Mouse (Mus musculus) monocyte, adult 59 days (primary cell): ENCODE measurements around the gene Olfr1226. TPM values are rescaled to one million over a fixed set of nuclear protein-coding genes. Genes with fewer than 3 reads are reported as not detected.

ENCODE experiments used
- total RNA-seq, 2 experiments: library from RNA; stranded (reverse); gene quantifications; one replicate each; pipeline ENCODE4 v1.2.4; 2023

Olfr1226 gene
- total RNA-seq = not detected

DNA sequence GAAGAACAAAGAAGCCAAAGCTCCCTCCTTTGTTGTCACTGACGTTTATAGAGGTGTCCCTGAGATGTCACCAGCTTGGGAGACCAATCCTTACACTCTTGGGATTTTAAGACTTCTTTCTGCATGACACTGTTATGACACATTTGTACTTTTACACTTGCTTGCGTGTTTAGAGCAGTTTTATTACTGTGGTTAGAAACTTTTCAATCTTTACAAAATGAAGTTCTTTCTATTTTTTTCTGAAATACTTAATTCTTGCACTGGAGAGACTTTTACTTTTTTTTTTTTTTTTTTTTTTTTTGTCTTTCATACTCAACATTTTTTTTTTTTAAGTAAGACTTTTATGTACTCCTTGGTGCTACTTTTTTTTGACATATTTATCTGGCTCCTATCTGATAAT, at the start of gene Olfr1226:
Olfr1226 (minus strand) TSS at position 101 of the 400 bp plus-strand sequence.

DNA sequence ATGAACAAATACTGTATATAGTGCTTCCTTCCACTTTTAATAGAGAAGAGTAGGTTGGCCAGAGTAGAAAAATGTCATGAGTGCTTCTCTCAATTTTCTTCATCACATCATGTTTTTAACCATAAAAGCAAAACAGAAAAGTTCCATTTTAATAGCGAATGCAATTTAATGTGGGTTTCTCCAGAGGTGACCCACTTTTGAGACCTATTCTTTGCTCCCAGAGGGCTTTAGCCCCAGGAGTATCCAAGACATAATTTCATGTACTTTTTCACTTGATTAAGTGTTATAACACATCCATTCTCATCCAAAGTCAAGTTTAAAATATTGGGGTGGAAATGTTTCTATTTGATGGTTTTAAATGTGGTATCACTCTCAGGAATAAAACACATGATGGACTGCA, 25.3 kb downstream of the Olfr1226 start, which contains the start of gene Olfr1225:
Olfr1225 (minus strand) TSS at position 101 of the 400 bp plus-strand sequence.

DNA sequence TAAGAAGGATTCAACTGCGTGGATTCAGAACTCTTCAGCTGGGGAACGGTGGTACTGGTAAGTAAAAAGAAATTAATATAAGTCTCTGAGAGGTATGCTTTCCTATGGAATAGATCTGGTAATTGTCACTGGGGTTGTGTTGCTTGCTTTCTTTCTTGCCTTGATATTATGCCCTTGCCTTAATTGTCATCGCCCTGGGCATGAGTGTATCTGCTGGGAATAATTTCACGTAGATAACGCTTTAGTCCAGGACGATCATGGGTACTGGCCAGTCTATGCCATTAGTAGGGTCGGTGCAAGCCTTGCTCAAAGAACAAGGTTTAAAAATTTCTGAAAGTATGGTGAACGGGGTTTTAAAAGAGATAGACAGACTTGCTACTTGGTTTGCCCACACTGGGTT, 35.9 kb downstream of the Olfr1226 start, which contains the start of gene Olfr1224-ps1:
Olfr1224-ps1 (minus strand) TSS at position 101 of the 400 bp plus-strand sequence.

DNA sequence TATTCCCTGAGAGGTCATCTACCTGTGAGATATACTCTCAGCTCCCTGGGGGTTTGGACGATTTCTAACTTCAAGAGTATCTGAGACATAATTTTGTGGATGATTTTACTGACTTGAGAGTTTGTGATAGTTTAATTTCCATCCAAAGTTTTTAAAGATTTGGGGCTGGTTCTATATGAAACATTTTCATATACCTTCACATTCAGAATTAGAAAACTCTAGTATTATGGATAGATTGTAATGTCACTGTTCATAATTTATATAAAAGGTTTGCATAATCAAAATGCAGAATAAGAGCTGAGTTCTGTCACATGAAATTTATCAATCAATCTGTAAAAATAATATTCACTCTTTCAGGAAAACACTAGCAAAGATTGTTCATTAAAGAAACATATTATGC, 48.4 kb downstream of the Olfr1226 start, which contains the start of gene Olfr1223:
Olfr1223 (minus strand) TSS at position 101 of the 400 bp plus-strand sequence.

Other genes with a start within 250 kb of the Olfr1226 start
- not detected for gene Olfr1212, start 246.1 kb downstream of the Olfr1226 start, total RNA-seq
- gene Gm13762, start 219.8 kb downstream of the Olfr1226 start, total RNA-seq = not detected
- not detected for gene Olfr1214, start 207.4 kb downstream of the Olfr1226 start, total RNA-seq
- not detected for gene Olfr1215, start 193.1 kb downstream of the Olfr1226 start, total RNA-seq
- gene Olfr1216, start 181.7 kb downstream of the Olfr1226 start, total RNA-seq = not detected
- not detected for gene Olfr1217, start 168.0 kb downstream of the Olfr1226 start, total RNA-seq
- not detected for gene Olfr1218, start 138.9 kb downstream of the Olfr1226 start, total RNA-seq
- not detected for gene Olfr1219, start 116.5 kb downstream of the Olfr1226 start, total RNA-seq
- gene Olfr1220, start 93.2 kb downstream of the Olfr1226 start, total RNA-seq = not detected
- gene Olfr1221, start 82.8 kb downstream of the Olfr1226 start, total RNA-seq = not detected
- gene Olfr1222, start 67.0 kb downstream of the Olfr1226 start, total RNA-seq = not detected
- not detected for gene Olfr1223, start 48.5 kb downstream of the Olfr1226 start, total RNA-seq
- gene Olfr1224-ps1, start 36.0 kb downstream of the Olfr1226 start, total RNA-seq = not detected
- not detected for gene Olfr1225, start 25.4 kb downstream of the Olfr1226 start, total RNA-seq
- not detected for gene Olfr1228, start 54.0 kb upstream of the Olfr1226 start, total RNA-seq
- gene Olfr1229, start 88.0 kb upstream of the Olfr1226 start, total RNA-seq = not detected
- gene Olfr1230, start 97.2 kb upstream of the Olfr1226 start, total RNA-seq = not detected
- not detected for gene Olfr1231, start 107.0 kb upstream of the Olfr1226 start, total RNA-seq
- gene Olfr1232, start 129.6 kb upstream of the Olfr1226 start, total RNA-seq = not detected
- not detected for gene Olfr1233, start 142.3 kb upstream of the Olfr1226 start, total RNA-seq
- gene Olfr1234, start 164.8 kb upstream of the Olfr1226 start, total RNA-seq = not detected
- not detected for gene Olfr1238, start 209.6 kb upstream of the Olfr1226 start, total RNA-seq
- not detected for gene Olfr1239, start 220.4 kb upstream of the Olfr1226 start, total RNA-seq
- gene Olfr1240, start 243.0 kb upstream of the Olfr1226 start, total RNA-seq = not detected